Mouse (Mus musculus): ENCODE measurements around the gene Hipk2. TPM values are rescaled to one million over a fixed set of nuclear protein-coding genes. Genes with fewer than 3 reads are reported as not detected.
"Not testable (repeated sequence)": the region's sequence is repeated elsewhere in the genome, so short reads cannot be mapped to it uniquely, and the experiment has no call there.

The Hipk2 gene
- total RNA-seq, 2 experiments from 2014 or later, result 52.4 to 60.9 TPM

GRCm38 (mm10) chr6:38691052-38691451 is 184.9 kb downstream of the Hipk2 start:
- intact Hi-C loops (cut with DNase I), result no loop called here
- no peak for DNase-seq (ENCODE audit: low spot score in 2 of 2)

GRCm38 (mm10) chr6:38690615-38691014 is 185.3 kb downstream of the Hipk2 start:
- no peak for DNase-seq (ENCODE audit: low spot score in 2 of 2)
- intact Hi-C loops (cut with DNase I), result no loop called here

- DNase-seq (ENCODE audit: low spot score in 2 of 2), result no peak
- intact Hi-C loops (cut with DNase I), result no loop called here
Observed at GRCm38 (mm10) chr6:38688841-38689240, 187.1 kb downstream of the Hipk2 start.

- intact Hi-C loops (cut with DNase I), result no loop called here
- no peak for DNase-seq (ENCODE audit: low spot score in 2 of 2)
Observed at GRCm38 (mm10) chr6:38687216-38687615, 188.7 kb downstream of the Hipk2 start.

GRCm38 (mm10) chr6:38682532-38682931 is 193.4 kb downstream of the Hipk2 start:
- intact Hi-C loops (cut with DNase I), result no loop called here
- no peak for DNase-seq (ENCODE audit: low spot score in 2 of 2)

- no peak for DNase-seq (ENCODE audit: low spot score in 2 of 2)
- intact Hi-C loops (cut with DNase I), result no loop called here
Observed at GRCm38 (mm10) chr6:38677629-38678028, 198.3 kb downstream of the Hipk2 start.

GRCm38 (mm10) chr6:38676723-38677122 is 199.2 kb downstream of the Hipk2 start:
- DNase-seq (ENCODE audit: low spot score in 2 of 2), result no peak
- intact Hi-C loops (cut with DNase I), result no loop called here

GRCm38 (mm10) chr6:38676217-38676616 is 199.7 kb downstream of the Hipk2 start:
- intact Hi-C loops (cut with DNase I), result no loop called here
- DNase-seq (ENCODE audit: low spot score in 2 of 2), result no peak

- no peak for DNase-seq (ENCODE audit: low spot score in 2 of 2)
- intact Hi-C loops (cut with DNase I), result no loop called here
Observed at GRCm38 (mm10) chr6:38672011-38672410, 204.0 kb downstream of the Hipk2 start.

GRCm38 (mm10) chr6:38671270-38671669 is 204.7 kb downstream of the Hipk2 start:
- intact Hi-C loops (cut with DNase I), result no loop called here
- no peak for DNase-seq (ENCODE audit: low spot score in 2 of 2)

- intact Hi-C loops (cut with DNase I); DNase-seq (ENCODE audit: low spot score in 2 of 2): not testable (repeated sequence)
Observed at GRCm38 (mm10) chr6:38670488-38670887, 205.5 kb downstream of the Hipk2 start.

GRCm38 (mm10) chr6:38669580-38669979 is 206.4 kb downstream of the Hipk2 start:
- intact Hi-C loops (cut with DNase I), result no loop called here
- no peak for DNase-seq (ENCODE audit: low spot score in 2 of 2)

GRCm38 (mm10) chr6:38662714-38663615 is 213.0 kb downstream of the Hipk2 start, which contains the start of gene Clec2l:
Gene Clec2l, plus strand, starts transcription at chr6:38663069.
- intact Hi-C loops (cut with DNase I), result loop anchor here (5.0 kb wide), 1 partner anchor 34 kb away; no protein-coding TSS in a partner anchor
- peak; percentile 51 to 73 for DNase-seq (ENCODE audit: low spot score in 2 of 2)

- DNase-seq (ENCODE audit: low spot score in 2 of 2), result no peak
- intact Hi-C loops (cut with DNase I), result loop anchor here (5.0 kb wide), 1 partner anchor 36 kb away; no protein-coding TSS in a partner anchor
Observed at GRCm38 (mm10) chr6:38661626-38662025, 214.3 kb downstream of the Hipk2 start.

GRCm38 (mm10) chr6:38650263-38650937 is 225.6 kb downstream of the Hipk2 start:
- peak; percentile 51 to 61 for DNase-seq (ENCODE audit: low spot score in 2 of 2)
- intact Hi-C loops (cut with DNase I), result loop anchor here (2.0 to 10.0 kb wide), 3 partner anchors 44 to 417 kb away; no protein-coding TSS in a partner anchor

GRCm38 (mm10) chr6:38649545-38649944 is 226.4 kb downstream of the Hipk2 start:
- intact Hi-C loops (cut with DNase I), result no loop called here
- no peak for DNase-seq (ENCODE audit: low spot score in 2 of 2)

Other genes with a start within 250 kb of the Hipk2 start
- 1 to 10 TPM in 1 of 2 experiments, under 1 TPM in 1; 0.74 to 1.4 TPM for gene Klrg2, start 238.9 kb downstream of the Hipk2 start, total RNA-seq (2021)
- 10 to 100 TPM; 74.5 to 92.6 TPM for gene Clec2l, start 213.1 kb downstream of the Hipk2 start, total RNA-seq (2021)
- gene Tbxas1, start 761 bp downstream of the Hipk2 start, total RNA-seq (2021), result 1 to 10 TPM; 2.3 TPM
- gene Parp12, start 242.2 kb upstream of the Hipk2 start, total RNA-seq (2021), result 1 to 10 TPM; 4.3 to 5.1 TPM